Mouse (Mus musculus) MEL (cell line): Measurements from ENCODE around the gene Ssr1. TPM values are rescaled to one million over a fixed set of nuclear protein-coding genes. Genes with fewer than 3 reads are reported as not detected.

Experiments used
- DNase-seq: peaks from one replicate; pipeline ENCODE4 v3.0.0; 2011; ENCODE audit warnings: low read depth, low spot score
- H3K27ac ChIP-seq: 2 replicates; pipeline ENCODE4 v1.5.1; 2012; ENCODE audit warnings: low read depth, mild to moderate bottlenecking, control low read depth, low read length, moderate library complexity; ENCODE audit not compliant: control insufficient read depth
- H3K27me3 ChIP-seq, 2 experiments: fragments of 150-350 bp in 1 of 2; sonication (generic) in 1 of 2; 2 replicates each; pipeline ENCODE4 v1.6.1; 2012; ENCODE audit warnings: low read length in 2 of 2, mild to moderate bottlenecking in 2 of 2, improper control_type of control experiment in 1 of 2, moderate library complexity in 1 of 2; ENCODE audit not compliant: insufficient read depth in 2 of 2, control insufficient read depth in 1 of 2
- H3K36me3 ChIP-seq, 2 experiments: 2 replicates each; pipeline ENCODE4 v1.6.1; 2012 to 2014; ENCODE audit warnings: low read length in 2 of 2, improper control_type of control experiment in 1 of 2, inconsistent platforms in 1 of 2, mild to moderate bottlenecking in 1 of 2; ENCODE audit not compliant: insufficient read depth in 2 of 2, control insufficient read depth in 1 of 2
- H3K4me1 ChIP-seq, 2 experiments: fragments of 150-350 bp in 1 of 2; sonication (generic) in 1 of 2; 2 replicates each; pipeline ENCODE4 v1.6.1; 2012; ENCODE audit warnings: low read length in 2 of 2, improper control_type of control experiment in 1 of 2, mild to moderate bottlenecking in 1 of 2; ENCODE audit not compliant: insufficient read depth in 2 of 2, control insufficient read depth in 1 of 2
- H3K4me3 ChIP-seq, 2 experiments: fragments of 150-350 bp in 1 of 2; sonication (generic) in 1 of 2; 2 replicates each; pipeline ENCODE4 v1.5.1; 2012; ENCODE audit warnings: low read depth in 2 of 2, low read length in 2 of 2, mild to moderate bottlenecking in 2 of 2, moderate library complexity in 2 of 2, control low read depth in 1 of 2, improper control_type of control experiment in 1 of 2; ENCODE audit not compliant: control insufficient read depth in 1 of 2, insufficient read depth in 1 of 2
- H3K79me2 ChIP-seq: 2 replicates; pipeline ENCODE4 v1.6.1; 2012; ENCODE audit warnings: mild to moderate bottlenecking, low read length, moderate library complexity; ENCODE audit not compliant: control insufficient read depth, poor library complexity, insufficient read depth
- H3K9ac ChIP-seq: 2 replicates; pipeline ENCODE4 v1.6.1; 2012; ENCODE audit warnings: low read depth, mild to moderate bottlenecking, control low read depth, low read length, moderate library complexity; ENCODE audit not compliant: control insufficient read depth, poor library complexity, severe bottlenecking
- H3K9me3 ChIP-seq: fragments of 150-350 bp; sonication (generic); replicated peaks from 2 replicates; pipeline ENCODE4 v1.6.1; 2012; ENCODE audit warnings: mild to moderate bottlenecking, low read length, improper control_type of control experiment, moderate library complexity; ENCODE audit not compliant: insufficient read depth
- BHLHE40 ChIP-seq: IDR thresholded peaks from 2 replicates; pipeline ENCODE4 v1.6.1; 2012; ENCODE audit warnings: low read depth, mild to moderate bottlenecking, inconsistent platforms, low read length, improper control_type of control experiment, borderline replicate concordance
- GATA1 ChIP-seq: IDR thresholded peaks from 2 replicates; pipeline ENCODE4 v1.6.1; 2011; ENCODE audit warnings: low read depth, low read length, improper control_type of control experiment
- KAT2A ChIP-seq: conservative IDR thresholded peaks from 2 replicates; pipeline ENCODE4 v1.6.1; 2012; ENCODE audit warnings: low read depth, low read length, improper control_type of control experiment, inconsistent platforms
- MAX ChIP-seq: IDR thresholded peaks from 2 replicates; pipeline ENCODE4 v1.6.1; 2011; ENCODE audit warnings: low read length, improper control_type of control experiment
- MAZ ChIP-seq: IDR thresholded peaks from 2 replicates; pipeline ENCODE4 v1.6.1; 2012; ENCODE audit warnings: low read depth, mild to moderate bottlenecking, inconsistent platforms, low read length, improper control_type of control experiment
- NELFE ChIP-seq: IDR thresholded peaks from 2 replicates; pipeline ENCODE4 v1.6.1; 2011; ENCODE audit warnings: low read depth, low read length, improper control_type of control experiment
- NRF1 ChIP-seq: IDR thresholded peaks from 2 replicates; pipeline ENCODE4 v1.6.1; 2014; ENCODE audit warnings: low read depth, mild to moderate bottlenecking, inconsistent platforms, low read length, improper control_type of control experiment, moderate library complexity; ENCODE audit not compliant: poor library complexity, insufficient read depth, severe bottlenecking
- POLR2AphosphoS5 ChIP-seq: IDR thresholded peaks from 2 replicates; pipeline ENCODE4 v1.6.1; 2012; ENCODE audit warnings: low read depth, borderline replicate concordance, mild to moderate bottlenecking, inconsistent platforms, low read length, moderate library complexity, mixed read lengths
- SIN3A ChIP-seq: IDR thresholded peaks from 2 replicates; pipeline ENCODE4 v1.6.1; 2012; ENCODE audit warnings: low read length, improper control_type of control experiment, inconsistent platforms
- SMC3 ChIP-seq: IDR thresholded peaks from 2 replicates; pipeline ENCODE4 v1.6.1; 2011; ENCODE audit warnings: low read depth, low read length, improper control_type of control experiment
- USF2 ChIP-seq, 2 experiments: IDR thresholded peaks; 2 replicates each; pipeline ENCODE4 v1.6.1; 2011 to 2012; ENCODE audit warnings: improper control_type of control experiment in 2 of 2, low read length in 2 of 2, borderline replicate concordance in 1 of 2, inconsistent platforms in 1 of 2, low read depth in 1 of 2, mild to moderate bottlenecking in 1 of 2; ENCODE audit not compliant: insufficient read depth in 1 of 2
- ZNF384 ChIP-seq: IDR thresholded peaks from 2 replicates; pipeline ENCODE4 v1.6.1; 2012; ENCODE audit warnings: low read depth, mild to moderate bottlenecking, inconsistent platforms, low read length, improper control_type of control experiment
- polyA plus RNA-seq, 2 experiments: library from polyadenylated mRNA; stranded (reverse) in 1 of 2; unstranded in 1 of 2; fragments of >175 nt in 1 of 2; fragments of >200 nt in 1 of 2; gene quantifications; 2 replicates each; pipeline versions ENCODE4 v1.2.1 to v1.2.4; 2012; ENCODE audit warnings: low replicate concordance in 2 of 2, low read depth in 1 of 2; ENCODE audit not compliant: insufficient read length in 2 of 2, insufficient read depth in 1 of 2, missing spikeins in 1 of 2
- total RNA-seq: library from RNA; depleted of rRNA; stranded (reverse); fragments of 300-350 nt; gene quantifications from 2 replicates; pipeline ENCODE4 v1.2.3, GENCODE M21; 2012

Ssr1 gene
- total and polyA plus RNA-seq, 3 experiments = 30.9 to 104 (median 77.2) TPM

DNA sequence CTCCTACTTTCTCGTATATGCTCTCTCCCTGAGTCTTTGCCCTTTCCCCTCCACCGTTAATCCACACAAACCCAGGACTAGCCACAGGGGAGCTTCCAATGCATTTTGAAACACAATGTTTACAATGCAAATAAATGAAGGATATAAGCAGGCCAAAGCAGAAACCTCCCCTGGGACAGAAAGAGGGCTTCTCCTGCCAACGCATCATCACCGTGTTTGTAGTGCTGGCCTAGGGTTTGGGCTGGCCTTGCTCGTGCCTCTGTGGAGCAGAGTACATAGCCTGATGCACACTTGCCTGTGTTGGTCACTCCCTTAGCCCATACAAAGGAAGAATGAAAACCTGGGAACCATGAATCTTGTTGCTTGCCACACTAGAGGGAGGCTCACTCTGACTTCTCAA, 53.4 kb downstream of the Ssr1 start:
- TF ChIP-seq SIN3A (no peak), GATA1 (no peak), SMC3 (no peak), MAX (no peak), NRF1 (no peak)
- no peaks in the 10 kb centered on the region for H3K79me2 ChIP-seq
- no peak overlapping the region for H3K4me3 ChIP-seq
- no peak overlapping the region for H3K9ac ChIP-seq
- H3K36me3 ChIP-seq = peaks cover 0 to 17% of the 10 kb centered on the region in 2 experiments; a peak in 2 of 4 replicates
- no peak overlapping the region for H3K27ac ChIP-seq
- H3K27me3 ChIP-seq = no peaks in the 10 kb centered on the region
- no peaks in the 10 kb centered on the region for H3K9me3 ChIP-seq
- DNase-seq = no peak
- no peaks in the 10 kb centered on the region for H3K4me1 ChIP-seq

DNA sequence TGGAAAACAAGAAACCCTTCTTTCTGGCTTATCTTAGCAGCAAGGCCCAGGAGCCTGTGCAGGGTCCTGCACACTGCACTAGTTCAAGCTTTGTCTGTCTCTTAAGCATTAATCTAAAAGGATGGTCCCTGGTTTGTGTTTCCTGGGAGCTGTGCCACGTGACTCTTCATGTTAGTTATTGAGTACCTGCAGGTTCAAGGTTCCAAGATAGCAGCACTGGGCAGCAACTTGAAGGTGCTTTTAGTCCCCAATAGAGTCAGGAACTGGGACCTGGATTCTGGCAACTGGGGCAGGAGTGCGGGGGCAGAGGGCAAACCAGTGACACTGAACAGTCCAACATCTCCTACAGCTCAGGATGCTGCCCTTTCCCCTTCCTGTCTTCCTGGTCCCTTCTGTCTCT, 53.9 kb downstream of the Ssr1 start:
- Histone ChIP-seq H3K27ac (no peak overlapping the region), H3K36me3 (peaks cover 0 to 21% of the 10 kb centered on the region in 2 experiments; a peak in 2 of 4 replicates)

DNA sequence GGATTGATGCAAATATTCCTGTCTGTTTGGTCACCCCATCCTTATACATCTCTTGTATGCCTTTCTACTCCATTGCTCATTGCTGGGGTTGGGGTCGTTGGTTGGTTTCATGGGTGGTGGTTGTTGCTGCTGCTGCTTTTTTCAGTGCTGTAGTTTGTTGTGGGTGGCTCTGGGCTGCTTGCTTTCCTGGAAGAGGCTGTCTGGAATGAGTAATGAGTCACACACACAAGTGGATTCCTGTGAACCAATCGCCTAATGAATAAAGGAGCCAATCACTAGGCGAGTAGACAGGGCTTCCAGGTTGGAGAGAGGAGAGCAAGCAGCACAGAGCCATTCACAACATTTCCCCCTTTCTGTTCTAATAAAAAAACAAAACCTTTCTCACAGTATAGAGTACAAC, 57.7 kb downstream of the Ssr1 start:
- TF ChIP-seq ZNF384 = no peak
- TF ChIP-seq POLR2AphosphoS5 = no peak
- Histone ChIP-seq H3K36me3 (peaks cover 0 to 28% of the 10 kb centered on the region in 2 experiments; a peak in 2 of 4 replicates), H3K27me3 (no peaks in the 10 kb centered on the region), H3K9me3 (no peaks in the 10 kb centered on the region; the same call in 1 of the 2 replicates), H3K27ac (no peak overlapping the region), H3K4me1 (no peaks in the 10 kb centered on the region), H3K79me2 (no peaks in the 10 kb centered on the region), H3K9ac (no peak overlapping the region), H3K4me3 (no peak overlapping the region)
- no peak for DNase-seq

More for the DNA sequence above, 53.9 kb downstream of the Ssr1 start:
- H3K9me3 ChIP-seq = no peaks in the 10 kb centered on the region; the same call in 1 of the 2 replicates
- H3K79me2 ChIP-seq = no peaks in the 10 kb centered on the region
- no peaks in the 10 kb centered on the region for H3K27me3 ChIP-seq
- no peak overlapping the region for H3K4me3 ChIP-seq
- no peak for DNase-seq
- H3K4me1 ChIP-seq = no peaks in the 10 kb centered on the region
- TF ChIP-seq NELFE (no peak), MAZ (no peak), USF2 (IDR thresholded peaks at IDR 0.05; ENCODE audit: borderline replicate concordance in 1 of 2, insufficient read depth in 1 of 2, low read depth in 1 of 2, low read length in 2 of 2) (no peak), BHLHE40 (no peak), KAT2A (no peak)
- TF ChIP-seq, all 39 proteins: peak for 0
- no peak overlapping the region for H3K9ac ChIP-seq
